Mouse (Mus musculus) myocyte (in vitro differentiated cells): ENCODE measurements around the gene Rbpjl.

Source experiments
- CEBPB ChIP-seq: IDR thresholded peaks from 2 replicates; pipeline ENCODE4 v1.6.1; 2011; ENCODE audit warnings: mild to moderate bottlenecking, moderate library complexity; ENCODE audit not compliant: poor library complexity, insufficient read depth, severe bottlenecking
- E2F4 ChIP-seq: IDR thresholded peaks from one replicate; pipeline ENCODE4 v1.6.1; 2011; ENCODE audit warnings: mild to moderate bottlenecking, control low read depth, moderate library complexity; ENCODE audit not compliant: insufficient read depth
- MAX ChIP-seq: IDR thresholded peaks from one replicate; pipeline ENCODE4 v1.6.1; 2011; ENCODE audit warnings: low read depth, mild to moderate bottlenecking, control low read depth
- MYOG ChIP-seq, 3 experiments: IDR thresholded peaks; one replicate each; pipeline ENCODE4 v1.6.1; 2011; ENCODE audit warnings: control low read depth in 2 of 3, low read depth in 2 of 3, mild to moderate bottlenecking in 2 of 3; ENCODE audit not compliant: insufficient read length in 2 of 3, control insufficient read depth in 1 of 3, insufficient read depth in 1 of 3
- POLR2A ChIP-seq: IDR thresholded peaks from one replicate; pipeline ENCODE4 v1.6.1; 2011; ENCODE audit warnings: low read depth, mild to moderate bottlenecking, control low read depth, moderate library complexity; ENCODE audit not compliant: insufficient read length
- POLR2AphosphoS2 ChIP-seq: IDR thresholded peaks from one replicate; pipeline ENCODE4 v1.6.1; 2011; ENCODE audit warnings: low read depth, control low read depth; ENCODE audit not compliant: insufficient read length
- SRF ChIP-seq: IDR thresholded peaks from one replicate; pipeline ENCODE4 v1.6.1; 2011; ENCODE audit warnings: low read depth; ENCODE audit not compliant: control insufficient read depth, insufficient read length
- TCF12 ChIP-seq: IDR thresholded peaks from one replicate; pipeline ENCODE4 v1.6.1; 2011; ENCODE audit warnings: mild to moderate bottlenecking, control low read depth; ENCODE audit not compliant: poor library complexity, insufficient read depth, severe bottlenecking
- USF1 ChIP-seq: IDR thresholded peaks from one replicate; pipeline ENCODE4 v1.6.1; 2011; ENCODE audit warnings: low read depth, mild to moderate bottlenecking, control low read depth, moderate library complexity

GRCm38 (mm10) chr2:164457942-164458341, 55.0 kb downstream of the Rbpjl start:
- TF ChIP-seq POLR2A (no peak), E2F4 (no peak), USF1 (no peak), MAX (no peak), CEBPB (no peak), SRF (no peak), MYOG (IDR thresholded peaks at IDR 0.05; ENCODE audit: control insufficient read depth in 1 of 3, insufficient read depth in 1 of 3, insufficient read length in 2 of 3, low read depth in 2 of 3) (no peak), POLR2AphosphoS2 (no peak), TCF12 (no peak)
